Mouse (Mus musculus) midbrain, embryonic 12.5 days (tissue): ENCODE results near the gene Fli1. TPM values are rescaled to one million over a fixed set of nuclear protein-coding genes. Genes with fewer than 3 reads are reported as not detected.
A peak's percentile ranks its signal among the peaks of the same experiment; 100 is the strongest.

ENCODE experiments used
- ATAC-seq: fragments of 200-750 bp; cut with Nextera tagmentation; 2 replicates; pipeline ENCODE4 v1.8.0; 2017; ENCODE audit warnings: low read depth, moderate TSS enrichment, moderate library complexity; ENCODE audit not compliant: low FRiP score
- H3K27ac ChIP-seq: fragments of 300-500 bp; sonication (generic); replicated peaks from 2 replicates; pipeline ENCODE4 v1.5.1; 2016; ENCODE audit warnings: mild to moderate bottlenecking
- H3K27me3 ChIP-seq: fragments of 300-500 bp; sonication (generic); 2 replicates; pipeline ENCODE4 v1.6.1; 2016; ENCODE audit warnings: mild to moderate bottlenecking
- H3K36me3 ChIP-seq: fragments of 300-500 bp; sonication (generic); 2 replicates; pipeline ENCODE4 v1.6.1; 2016
- H3K4me1 ChIP-seq: fragments of 300-500 bp; sonication (generic); 2 replicates; pipeline ENCODE4 v1.6.1; 2016
- H3K4me2 ChIP-seq: fragments of 300-500 bp; sonication (generic); replicated peaks from 2 replicates; pipeline ENCODE4 v1.6.1; 2016; ENCODE audit warnings: mild to moderate bottlenecking, moderate library complexity
- H3K4me3 ChIP-seq: fragments of 300-500 bp; sonication (generic); 2 replicates; pipeline ENCODE4 v1.5.1; 2016; ENCODE audit warnings: mild to moderate bottlenecking
- H3K9ac ChIP-seq: fragments of 300-500 bp; sonication (generic); replicated peaks from 2 replicates; pipeline ENCODE4 v1.6.1; 2016; ENCODE audit warnings: mild to moderate bottlenecking, moderate library complexity
- H3K9me3 ChIP-seq: fragments of 300-500 bp; sonication (generic); 2 replicates; pipeline ENCODE4 v1.6.1; 2016; ENCODE audit warnings: mild to moderate bottlenecking
- WGBS: fragments of 180-500 bp; shearing (Covaris S2); methylation state at CpG from one replicate; pipeline ENCODE4 v1.1.7; 2016; 5-methylcytosine and 5-hydroxymethylcytosine counted together
- polyA plus RNA-seq: library from polyadenylated mRNA; unstranded; fragments of >200 nt; fragmentation: Nextera tagmentation; extraction: Ambion mirVana; gene quantifications from 2 replicates; pipeline ENCODE4 v1.2.1, GENCODE M21; 2016

Gene Fli1
- polyA plus RNA-seq, 1 experiment from 2014 or later = 11.0 TPM

GRCm38 (mm10) chr9:32546731-32547130, 4.1 kb upstream of the Fli1 start:
- Histone ChIP-seq H3K4me3 (no peak overlapping the region), H3K9ac (no peak overlapping the region), H3K4me2 (no peak overlapping the region), H3K4me1 (peaks cover 34% of the 10 kb centered on the region), H3K9me3 (no peaks in the 10 kb centered on the region), H3K36me3 (no peaks in the 10 kb centered on the region), H3K27ac (no peak overlapping the region), H3K27me3 (peaks cover 86% of the 10 kb centered on the region)
- no peak for ATAC-seq
- 16% methylated on average over 2 of the region's 2 CpGs for WGBS

- WGBS = under 1% methylated on average over 39 of the region's 40 CpGs
- Histone ChIP-seq H3K4me2 (peak overlapping the region; percentile 30), H3K36me3 (no peaks in the 10 kb centered on the region), H3K27ac (no peak overlapping the region), H3K9ac (no peak overlapping the region), H3K9me3 (no peaks in the 10 kb centered on the region), H3K4me3 (peak overlapping the region; percentile 17), H3K4me1 (peaks cover 45% of the 10 kb centered on the region), H3K27me3 (peaks cover 99% of the 10 kb centered on the region)
- ATAC-seq = no peak
These were observed 2.3 kb upstream of the Fli1 start for GRCm38 (mm10) chr9:32544731-32545661.

GRCm38 (mm10) chr9:32543923-32544575, 1.4 kb upstream of the Fli1 start:
- WGBS = 0% methylated on average over 8 of the region's 8 CpGs
- H3K36me3 ChIP-seq = no peaks in the 10 kb centered on the region
- no peak overlapping the region for H3K27ac ChIP-seq
- ATAC-seq = no peak
- no peaks in the 10 kb centered on the region for H3K9me3 ChIP-seq
- H3K4me1 ChIP-seq = peaks cover 46% of the 10 kb centered on the region
- H3K27me3 ChIP-seq = peaks cover 100% of the 10 kb centered on the region
- H3K4me2 ChIP-seq = no peak overlapping the region
- no peak overlapping the region for H3K4me3 ChIP-seq
- H3K9ac ChIP-seq = no peak overlapping the region

- no peak overlapping the region for H3K27ac ChIP-seq
- H3K9me3 ChIP-seq = no peaks in the 10 kb centered on the region
- peaks cover 46% of the 10 kb centered on the region for H3K4me1 ChIP-seq
- peaks cover 100% of the 10 kb centered on the region for H3K27me3 ChIP-seq
- 0 out of 2 replicates have a peak overlapping the region, but pooled peaks have one; percentile 15 for H3K9ac ChIP-seq
- peak overlapping the region; percentile 95 for H3K4me2 ChIP-seq
- WGBS = under 1% methylated on average over 17 of the region's 18 CpGs
- peak overlapping the region; percentile 34 for H3K4me3 ChIP-seq
- ATAC-seq = no peak
- H3K36me3 ChIP-seq = no peaks in the 10 kb centered on the region
These were observed 450 bp upstream of the Fli1 start for GRCm38 (mm10) chr9:32543040-32543581.

GRCm38 (mm10) chr9:32541223-32541901, 1.3 kb downstream of the Fli1 start:
- peaks cover 92% of the 10 kb centered on the region for H3K27me3 ChIP-seq
- WGBS = under 1% methylated on average over 30 of the region's 30 CpGs
- H3K9me3 ChIP-seq = no peaks in the 10 kb centered on the region
- peaks cover 46% of the 10 kb centered on the region for H3K4me1 ChIP-seq
- peak overlapping the region; percentile 95 for H3K4me2 ChIP-seq
- peak overlapping the region; percentile 68 for H3K9ac ChIP-seq
- H3K27ac ChIP-seq = 0 out of 2 replicates have a peak overlapping the region, but pooled peaks have one; percentile 72
- H3K4me3 ChIP-seq = peak overlapping the region; percentile 57
- no peak for ATAC-seq
- H3K36me3 ChIP-seq = no peaks in the 10 kb centered on the region

- Histone ChIP-seq H3K27me3 (peaks cover 85% of the 10 kb centered on the region), H3K27ac (peak overlapping the region; percentile 72), H3K9ac (peak overlapping the region; percentile 68), H3K4me3 (peak overlapping the region; percentile 57), H3K9me3 (no peaks in the 10 kb centered on the region), H3K36me3 (no peaks in the 10 kb centered on the region), H3K4me1 (peaks cover 44% of the 10 kb centered on the region), H3K4me2 (peak overlapping the region; percentile 95)
- 0% methylated on average over 57 of the region's 70 CpGs for WGBS
- ATAC-seq = peak; percentile 45
These were observed 2.0 kb downstream of the Fli1 start for GRCm38 (mm10) chr9:32540406-32541222.

- Histone ChIP-seq H3K9me3 (no peaks in the 10 kb centered on the region), H3K27ac (peak overlapping the region; percentile 72; the same call in 1 of the 2 replicates), H3K27me3 (peaks cover 79% of the 10 kb centered on the region), H3K9ac (peak overlapping the region; percentile 68), H3K4me2 (peak overlapping the region; percentile 95), H3K36me3 (no peaks in the 10 kb centered on the region), H3K4me1 (peaks cover 38% of the 10 kb centered on the region), H3K4me3 (peak overlapping the region; percentile 57)
- ATAC-seq = 0 out of 2 replicates have a peak, but pooled peaks have one; percentile 13
- 1% methylated on average over 13 of the region's 13 CpGs for WGBS
These were observed 2.6 kb downstream of the Fli1 start for GRCm38 (mm10) chr9:32540061-32540405.

- no peak for ATAC-seq
- Histone ChIP-seq H3K9me3 (no peaks in the 10 kb centered on the region), H3K4me3 (no peak overlapping the region), H3K27me3 (peaks cover 72% of the 10 kb centered on the region), H3K27ac (no peak overlapping the region), H3K4me2 (no peak overlapping the region), H3K4me1 (peaks cover 34% of the 10 kb centered on the region), H3K36me3 (no peaks in the 10 kb centered on the region), H3K9ac (no peak overlapping the region)
- WGBS = 43% methylated on average over 3 of the region's 3 CpGs
These were observed 3.3 kb downstream of the Fli1 start for GRCm38 (mm10) chr9:32539321-32539761.

- WGBS = 90% methylated on average over 5 of the region's 5 CpGs
- Histone ChIP-seq H3K36me3 (no peaks in the 10 kb centered on the region), H3K27ac (no peak overlapping the region), H3K4me1 (peaks cover 31% of the 10 kb centered on the region), H3K4me3 (no peak overlapping the region), H3K9ac (no peak overlapping the region), H3K9me3 (no peaks in the 10 kb centered on the region), H3K4me2 (no peak overlapping the region), H3K27me3 (peaks cover 60% of the 10 kb centered on the region)
- ATAC-seq = no peak
These were observed 4.5 kb downstream of the Fli1 start for GRCm38 (mm10) chr9:32538124-32538523.

GRCm38 (mm10) chr9:32537706-32538105, 5.0 kb downstream of the Fli1 start:
- H3K4me1 ChIP-seq = peaks cover 27% of the 10 kb centered on the region
- no peak overlapping the region for H3K4me2 ChIP-seq
- WGBS = 80% methylated on average over 6 of the region's 6 CpGs
- H3K4me3 ChIP-seq = no peak overlapping the region
- no peak overlapping the region for H3K9ac ChIP-seq
- H3K36me3 ChIP-seq = no peaks in the 10 kb centered on the region
- H3K27ac ChIP-seq = no peak overlapping the region
- no peak for ATAC-seq
- no peaks in the 10 kb centered on the region for H3K9me3 ChIP-seq
- H3K27me3 ChIP-seq = peaks cover 56% of the 10 kb centered on the region
